Mouse (Mus musculus) megakaryocyte, embryonic 14.5 days (primary cell): ENCODE results near the gene Mturn. TPM values are rescaled to one million over a fixed set of nuclear protein-coding genes. Genes with fewer than 3 reads are reported as not detected.
A peak's percentile ranks its signal among the peaks of the same experiment; 100 is the strongest.

ENCODE experiments used
- H3K27me3 ChIP-seq: replicated peaks from 2 replicates; pipeline ENCODE3; 2012; ENCODE audit warnings: inconsistent platforms
- H3K36me3 ChIP-seq: replicated peaks from 2 replicates; pipeline ENCODE3; 2012; ENCODE audit warnings: low read length, inconsistent platforms, mixed read lengths
- H3K4me1 ChIP-seq: 2 replicates; pipeline ENCODE4 v1.6.1; 2012; ENCODE audit warnings: inconsistent platforms
- H3K4me3 ChIP-seq: replicated peaks from 2 replicates; pipeline ENCODE3; 2012; ENCODE audit warnings: moderate library complexity, mild to moderate bottlenecking, inconsistent platforms
- H3K9me3 ChIP-seq: 2 replicates; pipeline ENCODE4 v1.6.1; 2012; ENCODE audit warnings: inconsistent platforms
- FLI1 ChIP-seq: IDR thresholded peaks from 2 replicates; pipeline ENCODE4 v1.6.1; 2012; ENCODE audit warnings: low read length, inconsistent platforms, mixed read lengths
- GATA1 ChIP-seq: IDR thresholded peaks from 3 replicates; pipeline ENCODE4 v1.6.1; 2012; ENCODE audit warnings: mixed read lengths, low read length, inconsistent platforms, borderline replicate concordance
- polyA plus RNA-seq: library from polyadenylated mRNA; stranded (reverse); fragments of >175 nt; gene quantifications from 2 replicates; pipeline ENCODE4 v1.2.3, GENCODE M21; 2012; ENCODE audit warnings: low replicate concordance; ENCODE audit not compliant: insufficient read depth

The Mturn gene
- polyA plus RNA-seq, 1 experiment, result 0.16 TPM

GRCm38 (mm10) chr6:54705387-54705909 lies 24.0 kb downstream of the Mturn start:
- H3K4me3 ChIP-seq, result peak overlapping the region; percentile 84
- H3K36me3 ChIP-seq, result peaks cover 3% of the 10 kb centered on the region
- peaks cover 50% of the 10 kb centered on the region for H3K27me3 ChIP-seq
- H3K9me3 ChIP-seq, result peaks cover 11% of the 10 kb centered on the region
- TF ChIP-seq FLI1 (no peak), GATA1 (no peak)
- H3K4me1 ChIP-seq, result peaks cover 19% of the 10 kb centered on the region

GRCm38 (mm10) chr6:54706099-54706498 lies 24.7 kb downstream of the Mturn start:
- no peak for TF ChIP-seq GATA1
- TF ChIP-seq FLI1, result no peak
- Histone ChIP-seq H3K36me3 (peaks cover 3% of the 10 kb centered on the region), H3K4me3 (no peak overlapping the region), H3K27me3 (peaks cover 45% of the 10 kb centered on the region), H3K9me3 (peaks cover 13% of the 10 kb centered on the region), H3K4me1 (peaks cover 19% of the 10 kb centered on the region)

- H3K4me1 ChIP-seq, result peaks cover 19% of the 10 kb centered on the region
- TF ChIP-seq GATA1, result no peak
- no peak for TF ChIP-seq FLI1
- peaks cover 3% of the 10 kb centered on the region for H3K36me3 ChIP-seq
- H3K4me3 ChIP-seq, result no peak overlapping the region
- H3K9me3 ChIP-seq, result peaks cover 13% of the 10 kb centered on the region
- peaks cover 39% of the 10 kb centered on the region for H3K27me3 ChIP-seq
Observed at GRCm38 (mm10) chr6:54706611-54707172, 25.3 kb downstream of the Mturn start.

GRCm38 (mm10) chr6:54708646-54709045 lies 27.2 kb downstream of the Mturn start:
- Histone ChIP-seq H3K27me3 (peaks cover 20% of the 10 kb centered on the region), H3K9me3 (peaks cover 13% of the 10 kb centered on the region), H3K4me3 (no peak overlapping the region), H3K4me1 (peaks cover 13% of the 10 kb centered on the region), H3K36me3 (peaks cover 3% of the 10 kb centered on the region)
- TF ChIP-seq GATA1, result no peak
- TF ChIP-seq FLI1, result no peak

- Histone ChIP-seq H3K4me1 (peaks cover 26% of the 10 kb centered on the region), H3K4me3 (no peak overlapping the region), H3K36me3 (no peaks in the 10 kb centered on the region), H3K9me3 (no peaks in the 10 kb centered on the region), H3K27me3 (peaks cover 20% of the 10 kb centered on the region)
- no peak for TF ChIP-seq FLI1
Observed at GRCm38 (mm10) chr6:54715697-54716096, 34.3 kb downstream of the Mturn start.

GRCm38 (mm10) chr6:54718779-54719685 lies 37.6 kb downstream of the Mturn start:
- no peaks in the 10 kb centered on the region for H3K36me3 ChIP-seq
- peaks cover 26% of the 10 kb centered on the region for H3K4me1 ChIP-seq
- TF ChIP-seq GATA1 (no peak), FLI1 (no peak)
- peaks cover 39% of the 10 kb centered on the region for H3K27me3 ChIP-seq
- H3K9me3 ChIP-seq, result peaks cover 4% of the 10 kb centered on the region; the same call in 1 of the 2 replicates
- H3K4me3 ChIP-seq, result peak overlapping the region; percentile 86

- no peak for TF ChIP-seq FLI1
- TF ChIP-seq GATA1, result no peak
- H3K4me3 ChIP-seq, result no peak overlapping the region
- peaks cover 4% of the 10 kb centered on the region; the same call in 1 of the 2 replicates for H3K9me3 ChIP-seq
Observed at GRCm38 (mm10) chr6:54719686-54720310, 38.4 kb downstream of the Mturn start.

GRCm38 (mm10) chr6:54720512-54721251 lies 39.3 kb downstream of the Mturn start:
- Histone ChIP-seq H3K4me3 (no peak overlapping the region), H3K4me1 (peaks cover 21% of the 10 kb centered on the region), H3K9me3 (peaks cover 4% of the 10 kb centered on the region; the same call in 1 of the 2 replicates), H3K27me3 (peaks cover 44% of the 10 kb centered on the region), H3K36me3 (no peaks in the 10 kb centered on the region)
- TF ChIP-seq FLI1, result no peak
- TF ChIP-seq GATA1, result no peak

More at GRCm38 (mm10) chr6:54719686-54720310, 38.4 kb downstream of the Mturn start:
- H3K27me3 ChIP-seq, result peaks cover 39% of the 10 kb centered on the region
- peaks cover 26% of the 10 kb centered on the region for H3K4me1 ChIP-seq
- H3K36me3 ChIP-seq, result no peaks in the 10 kb centered on the region

- Histone ChIP-seq H3K4me1 (peaks cover 19% of the 10 kb centered on the region), H3K36me3 (no peaks in the 10 kb centered on the region), H3K4me3 (no peak overlapping the region), H3K9me3 (peaks cover 4% of the 10 kb centered on the region; the same call in 1 of the 2 replicates), H3K27me3 (peaks cover 46% of the 10 kb centered on the region)
- TF ChIP-seq GATA1, result no peak
Observed at GRCm38 (mm10) chr6:54721252-54721635, 39.8 kb downstream of the Mturn start.
